Mouse (Mus musculus): Measurements from ENCODE around the gene Traf1.

Traf1 gene

GRCm38 (mm10) chr2:34966243-34966934 is 4.8 kb upstream of the Traf1 start:
- DNase-seq (ENCODE audit: low read depth, low spot score), result no peak

GRCm38 (mm10) chr2:34965806-34966205 is 4.2 kb upstream of the Traf1 start:
- DNase-seq (ENCODE audit: low read depth, low spot score), result peak; percentile 44

- peak; percentile 87 for DNase-seq (ENCODE audit: low read depth, low spot score)
Measured at GRCm38 (mm10) chr2:34965293-34965692, 3.7 kb upstream of the Traf1 start.

GRCm38 (mm10) chr2:34964651-34965050 is 3.1 kb upstream of the Traf1 start:
- no peak for DNase-seq (ENCODE audit: low read depth, low spot score)

GRCm38 (mm10) chr2:34964230-34964629 is 2.7 kb upstream of the Traf1 start:
- DNase-seq (ENCODE audit: low read depth, low spot score), result no peak

GRCm38 (mm10) chr2:34963371-34963956 is 1.9 kb upstream of the Traf1 start:
- peak; percentile 94 for DNase-seq (ENCODE audit: low read depth, low spot score)

- peak; percentile 88 for DNase-seq (ENCODE audit: low read depth, low spot score)
Measured at GRCm38 (mm10) chr2:34962893-34963292, 1.3 kb upstream of the Traf1 start.

GRCm38 (mm10) chr2:34962211-34962610 is 639 bp upstream of the Traf1 start:
- DNase-seq (ENCODE audit: low read depth, low spot score), result peak; percentile 55

- DNase-seq (ENCODE audit: low read depth, low spot score), result no peak
Measured at GRCm38 (mm10) chr2:34960966-34961365, 606 bp downstream of the Traf1 start.

- peak; percentile 59 for DNase-seq (ENCODE audit: low read depth, low spot score)
Measured at GRCm38 (mm10) chr2:34960466-34960865, 1.1 kb downstream of the Traf1 start.

GRCm38 (mm10) chr2:34958582-34958981 is 3.0 kb downstream of the Traf1 start:
- peak; percentile 64 for DNase-seq (ENCODE audit: low read depth, low spot score)

GRCm38 (mm10) chr2:34958036-34958435 is 3.5 kb downstream of the Traf1 start:
- peak; percentile 84 for DNase-seq (ENCODE audit: low read depth, low spot score)

GRCm38 (mm10) chr2:34957405-34957804 is 4.2 kb downstream of the Traf1 start:
- DNase-seq (ENCODE audit: low read depth, low spot score), result no peak

GRCm38 (mm10) chr2:34956941-34957340 is 4.6 kb downstream of the Traf1 start:
- DNase-seq (ENCODE audit: low read depth, low spot score), result no peak

GRCm38 (mm10) chr2:34954344-34954743 is 7.2 kb downstream of the Traf1 start:
- no peak for DNase-seq (ENCODE audit: low read depth, low spot score)

GRCm38 (mm10) chr2:34953547-34954116 is 7.9 kb downstream of the Traf1 start:
- no peak for DNase-seq (ENCODE audit: low read depth, low spot score)

- DNase-seq (ENCODE audit: low read depth, low spot score), result peak; percentile 57
Measured at GRCm38 (mm10) chr2:34953018-34953417, 8.6 kb downstream of the Traf1 start.

- DNase-seq (ENCODE audit: low read depth, low spot score), result no peak
Measured at GRCm38 (mm10) chr2:34951469-34951868, 10.1 kb downstream of the Traf1 start.

GRCm38 (mm10) chr2:34948622-34949021 is 12.9 kb downstream of the Traf1 start:
- no peak for DNase-seq (ENCODE audit: low read depth, low spot score)

GRCm38 (mm10) chr2:34946046-34946445 is 15.5 kb downstream of the Traf1 start:
- DNase-seq (ENCODE audit: low read depth, low spot score), result no peak

- DNase-seq (ENCODE audit: low read depth, low spot score), result no peak
Measured at GRCm38 (mm10) chr2:34945580-34945979, 16.0 kb downstream of the Traf1 start.

- peak; percentile 86 for DNase-seq (ENCODE audit: low read depth, low spot score)
Measured at GRCm38 (mm10) chr2:34944761-34945160, 16.8 kb downstream of the Traf1 start.

GRCm38 (mm10) chr2:34943556-34944120 is 17.9 kb downstream of the Traf1 start:
- DNase-seq (ENCODE audit: low read depth, low spot score), result no peak

Data from CD4-positive, CD25-positive, alpha-beta regulatory T cell, adult 2 months (primary cell).